Mouse (Mus musculus): Measurements from ENCODE around the gene Sucnr1. TPM values are rescaled to one million over a fixed set of nuclear protein-coding genes. Genes with fewer than 3 reads are reported as not detected.
"Not testable (repeated sequence)": the region's sequence is repeated elsewhere in the genome, so short reads cannot be mapped to it uniquely, and the experiment has no call there.

Sucnr1 gene
- polyA plus RNA-seq, 1 experiment from 2014 or later, result 2.4 TPM

DNA sequence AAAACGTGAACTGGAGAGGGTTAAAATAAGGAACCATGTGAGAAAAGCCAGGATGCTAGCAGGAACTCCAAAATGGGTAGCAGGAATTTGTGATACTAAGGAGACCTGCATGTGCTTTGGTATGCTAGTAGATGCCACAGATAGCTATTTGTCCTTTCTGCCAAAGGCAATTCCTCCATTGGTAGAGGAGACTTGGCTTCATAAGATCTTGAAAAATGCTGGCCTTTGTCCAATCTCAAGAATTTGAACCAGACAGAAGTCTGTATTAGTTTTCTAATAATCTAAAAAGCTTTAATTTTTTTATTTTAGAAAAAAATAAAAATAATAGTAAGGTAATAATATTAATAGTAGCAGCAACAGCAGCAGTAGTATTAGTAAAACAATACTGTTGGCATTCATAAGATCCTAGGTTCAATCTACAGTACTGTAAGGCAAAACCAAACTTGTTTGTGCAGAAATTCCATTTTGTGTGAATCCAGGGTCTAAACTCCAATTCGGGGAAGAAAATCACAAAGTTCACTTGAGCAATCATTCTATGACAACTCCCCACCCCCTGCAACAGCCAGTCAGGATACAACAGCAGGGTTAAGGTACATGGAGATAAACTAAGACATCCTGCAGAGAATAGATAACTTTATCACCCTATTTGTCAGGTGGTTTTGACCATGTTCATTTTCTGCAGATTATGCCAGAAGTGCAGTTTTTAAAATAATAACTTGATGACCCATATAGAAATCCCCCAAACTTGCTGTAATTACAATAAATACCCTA is 12.9 kb downstream of the Sucnr1 start:
- H3K4me2 ChIP-seq (replicated peaks; ENCODE audit: low read depth), result no peak overlapping the region
- WGBS, result 35% methylated on average over 2 of the region's 2 CpGs

DNA sequence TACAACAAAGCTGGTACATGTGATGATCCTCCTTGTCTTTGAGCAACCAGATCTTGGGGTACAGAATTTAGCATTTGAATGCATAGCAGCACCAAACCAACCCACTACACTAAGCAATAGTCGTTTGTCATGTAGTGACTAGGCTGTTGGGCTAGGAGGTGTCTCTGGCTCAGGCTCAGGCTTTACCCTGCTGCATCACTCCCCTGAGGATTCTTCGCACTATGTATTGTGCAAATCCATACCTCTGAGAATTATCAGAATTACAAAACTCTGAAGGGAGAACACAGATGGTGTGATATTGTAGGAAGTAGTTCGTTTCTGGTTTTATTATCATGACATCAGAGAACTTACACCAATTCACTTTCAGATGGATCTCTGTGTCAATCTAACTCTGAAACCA is 15.3 kb downstream of the Sucnr1 start:
- Histone ChIP-seq H3K4me2 (replicated peaks; ENCODE audit: low read depth) (no peak overlapping the region), H3K4me3 (ENCODE audit: low read depth, low read length) (no peak overlapping the region), H3K36me3 (ENCODE audit: control insufficient read depth, insufficient read depth) (no peaks in the 10 kb centered on the region), H3K9ac (ENCODE audit: low read depth, low read length) (no peak overlapping the region), H3K9me3 (ENCODE audit: control insufficient read depth) (no peaks in the 10 kb centered on the region), H3K27me3 (replicated peaks; ENCODE audit: control insufficient read depth, insufficient read depth, low read length) (no peaks in the 10 kb centered on the region), H3K27ac (ENCODE audit: low read depth, low read length) (peak overlapping the region; percentile 69), H3K4me1 (replicated peaks; ENCODE audit: control insufficient read depth, insufficient read depth, low read length) (peaks cover 6% of the 10 kb centered on the region; the same call in 1 of the 2 replicates)
- WGBS, result 48% methylated on average over 3 of the region's 3 CpGs
- no peak for TF ChIP-seq CTCF (IDR thresholded peaks at IDR 0.05; ENCODE audit: low read depth)
- ATAC-seq, result peak; percentile 26

More for the DNA sequence above, 12.9 kb downstream of the Sucnr1 start:
- ATAC-seq, result peak; percentile 82
- Histone ChIP-seq H3K4me3 (ENCODE audit: low read depth, low read length) (no peak overlapping the region), H3K4me1 (replicated peaks; ENCODE audit: control insufficient read depth, insufficient read depth, low read length) (peaks cover 6% of the 10 kb centered on the region; the same call in 1 of the 2 replicates), H3K36me3 (ENCODE audit: control insufficient read depth, insufficient read depth) (no peaks in the 10 kb centered on the region), H3K9ac (ENCODE audit: low read depth, low read length) (no peak overlapping the region), H3K27me3 (replicated peaks; ENCODE audit: control insufficient read depth, insufficient read depth, low read length) (no peaks in the 10 kb centered on the region), H3K27ac (ENCODE audit: low read depth, low read length) (peak overlapping the region; percentile 68), H3K9me3 (ENCODE audit: control insufficient read depth) (no peaks in the 10 kb centered on the region)
- TF ChIP-seq CTCF (IDR thresholded peaks at IDR 0.05; ENCODE audit: low read depth), result no peak

- TF ChIP-seq CTCF (IDR thresholded peaks at IDR 0.05; ENCODE audit: low read depth), result no peak
- Histone ChIP-seq H3K9me3 (ENCODE audit: control insufficient read depth) (no peaks in the 10 kb centered on the region), H3K27ac (ENCODE audit: low read depth, low read length) (peak overlapping the region; percentile 50; the same call in 1 of the 2 replicates), H3K27me3 (replicated peaks; ENCODE audit: control insufficient read depth, insufficient read depth, low read length) (no peaks in the 10 kb centered on the region), H3K4me3 (ENCODE audit: low read depth, low read length) (no peak overlapping the region), H3K4me2 (replicated peaks; ENCODE audit: low read depth) (no peak overlapping the region), H3K9ac (ENCODE audit: low read depth, low read length) (no peak overlapping the region), H3K36me3 (ENCODE audit: control insufficient read depth, insufficient read depth) (no peaks in the 10 kb centered on the region), H3K4me1 (replicated peaks; ENCODE audit: control insufficient read depth, insufficient read depth, low read length) (peaks cover 6% of the 10 kb centered on the region; the same call in 1 of the 2 replicates)
- peak; percentile 92 for ATAC-seq
- 32% methylated on average over 2 of the region's 2 CpGs for WGBS
Observed at GRCm38 (mm10) chr3:60097485-60097884, 15.8 kb downstream of the Sucnr1 start.

DNA sequence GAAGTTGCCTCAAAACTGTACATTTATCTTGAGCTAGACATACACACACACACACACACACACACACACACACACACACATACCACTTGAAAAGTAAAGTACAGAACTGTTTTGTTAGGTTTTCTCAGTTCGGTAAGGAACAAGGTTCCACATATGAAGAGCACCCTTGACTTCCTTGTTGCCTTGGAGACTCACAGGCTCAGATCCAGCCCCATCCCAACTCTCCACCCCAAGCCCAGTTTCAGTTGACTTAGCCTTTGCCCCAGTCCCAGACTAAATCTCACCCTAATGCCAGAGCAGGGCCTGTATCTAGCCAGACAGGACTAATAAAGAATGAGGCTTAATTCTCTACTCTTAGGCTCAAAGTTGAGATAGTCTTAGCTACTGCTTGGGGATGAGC is 16.9 kb downstream of the Sucnr1 start:
- 24% methylated on average over 1 of the region's 1 CpGs for WGBS
- no peak overlapping the region for H3K4me2 ChIP-seq (replicated peaks; ENCODE audit: low read depth)
- H3K36me3 ChIP-seq (ENCODE audit: control insufficient read depth, insufficient read depth), result no peaks in the 10 kb centered on the region
- peaks cover 6% of the 10 kb centered on the region; the same call in 1 of the 2 replicates for H3K4me1 ChIP-seq (replicated peaks; ENCODE audit: control insufficient read depth, insufficient read depth, low read length)
- TF ChIP-seq CTCF (IDR thresholded peaks at IDR 0.05; ENCODE audit: low read depth), result no peak
- H3K27me3 ChIP-seq (replicated peaks; ENCODE audit: control insufficient read depth, insufficient read depth, low read length), result no peaks in the 10 kb centered on the region
- H3K9ac ChIP-seq (ENCODE audit: low read depth, low read length), result no peak overlapping the region
- no peaks in the 10 kb centered on the region for H3K9me3 ChIP-seq (ENCODE audit: control insufficient read depth)
- ATAC-seq, result no peak
- no peak overlapping the region for H3K27ac ChIP-seq (ENCODE audit: low read depth, low read length)
- H3K4me3 ChIP-seq (ENCODE audit: low read depth, low read length), result no peak overlapping the region

DNA sequence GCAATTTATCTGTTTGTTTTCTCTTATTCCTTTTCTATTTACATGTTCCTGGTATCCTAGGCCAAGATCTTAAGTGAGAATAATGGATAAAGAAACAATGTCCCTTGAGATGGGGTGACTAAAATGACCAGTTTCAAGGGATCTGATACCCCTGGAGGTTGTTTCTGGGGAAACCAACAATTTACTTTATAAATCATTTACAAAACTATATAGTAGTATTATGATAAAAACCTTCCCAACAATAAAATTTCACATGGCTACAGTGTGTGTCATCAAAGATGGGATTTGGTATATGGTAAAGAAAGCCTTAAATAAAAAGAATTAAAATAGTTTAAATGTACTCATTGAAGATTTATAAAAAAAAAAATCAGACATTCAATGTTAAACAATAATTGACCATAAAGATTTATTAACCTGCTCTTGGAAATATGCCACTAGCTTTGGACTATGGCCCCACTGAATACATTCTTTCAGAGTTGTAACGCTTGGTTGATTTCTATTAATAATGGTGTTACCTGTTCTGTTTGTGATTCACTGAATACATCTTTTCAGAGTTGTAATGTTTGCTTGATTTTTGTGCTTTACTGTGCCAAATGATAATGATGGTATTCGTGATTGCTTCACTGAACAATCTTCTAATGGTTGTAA is 22.9 kb downstream of the Sucnr1 start:
- Histone ChIP-seq H3K4me1 (replicated peaks; ENCODE audit: control insufficient read depth, insufficient read depth, low read length) (no peaks in the 10 kb centered on the region; the same call in 1 of the 2 replicates), H3K4me2 (replicated peaks; ENCODE audit: low read depth) (no peak overlapping the region), H3K9ac (ENCODE audit: low read depth, low read length) (no peak overlapping the region), H3K9me3 (ENCODE audit: control insufficient read depth) (no peaks in the 10 kb centered on the region), H3K27me3 (replicated peaks; ENCODE audit: control insufficient read depth, insufficient read depth, low read length) (no peaks in the 10 kb centered on the region), H3K27ac (ENCODE audit: low read depth, low read length) (peak overlapping the region; percentile 68; the same call in 1 of the 2 replicates), H3K4me3 (ENCODE audit: low read depth, low read length) (no peak overlapping the region), H3K36me3 (ENCODE audit: control insufficient read depth, insufficient read depth) (no peaks in the 10 kb centered on the region)
- WGBS, result 33% methylated on average over 2 of the region's 2 CpGs
- TF ChIP-seq CTCF (IDR thresholded peaks at IDR 0.05; ENCODE audit: low read depth), result no peak
- 0 out of 2 replicates have a peak, but pooled peaks have one; percentile 54 for ATAC-seq

- H3K4me2 ChIP-seq (replicated peaks; ENCODE audit: low read depth); H3K36me3 ChIP-seq (ENCODE audit: control insufficient read depth, insufficient read depth); H3K27me3 ChIP-seq (replicated peaks; ENCODE audit: control insufficient read depth, insufficient read depth, low read length); H3K4me3 ChIP-seq (ENCODE audit: low read depth, low read length); H3K9ac ChIP-seq (ENCODE audit: low read depth, low read length); H3K9me3 ChIP-seq (ENCODE audit: control insufficient read depth); H3K27ac ChIP-seq (ENCODE audit: low read depth, low read length); H3K4me1 ChIP-seq (replicated peaks; ENCODE audit: control insufficient read depth, insufficient read depth, low read length); ATAC-seq: not testable (repeated sequence)
- 41% methylated on average over 1 of the region's 1 CpGs for WGBS
Observed at GRCm38 (mm10) chr3:60106446-60106845, 24.8 kb downstream of the Sucnr1 start.

Measured in intestine, postnatal 0 days (tissue).